Mouse (Mus musculus) activated CD4-positive, CD25-positive, alpha-beta regulatory T cell (primary cell): ENCODE results near the gene Gm9903. TPM values are rescaled to one million over a fixed set of nuclear protein-coding genes. Genes with fewer than 3 reads are reported as not detected.

Source experiments
- polyA plus RNA-seq, 2 experiments: library from polyadenylated mRNA; unstranded; fragments of 100-300 nt; shearing (Covaris generic); gene quantifications; one replicate each; pipeline ENCODE4 v1.2.1; 2017

The Gm9903 gene
- under 1 TPM; 0.54 to 0.77 TPM for polyA plus RNA-seq

DNA sequence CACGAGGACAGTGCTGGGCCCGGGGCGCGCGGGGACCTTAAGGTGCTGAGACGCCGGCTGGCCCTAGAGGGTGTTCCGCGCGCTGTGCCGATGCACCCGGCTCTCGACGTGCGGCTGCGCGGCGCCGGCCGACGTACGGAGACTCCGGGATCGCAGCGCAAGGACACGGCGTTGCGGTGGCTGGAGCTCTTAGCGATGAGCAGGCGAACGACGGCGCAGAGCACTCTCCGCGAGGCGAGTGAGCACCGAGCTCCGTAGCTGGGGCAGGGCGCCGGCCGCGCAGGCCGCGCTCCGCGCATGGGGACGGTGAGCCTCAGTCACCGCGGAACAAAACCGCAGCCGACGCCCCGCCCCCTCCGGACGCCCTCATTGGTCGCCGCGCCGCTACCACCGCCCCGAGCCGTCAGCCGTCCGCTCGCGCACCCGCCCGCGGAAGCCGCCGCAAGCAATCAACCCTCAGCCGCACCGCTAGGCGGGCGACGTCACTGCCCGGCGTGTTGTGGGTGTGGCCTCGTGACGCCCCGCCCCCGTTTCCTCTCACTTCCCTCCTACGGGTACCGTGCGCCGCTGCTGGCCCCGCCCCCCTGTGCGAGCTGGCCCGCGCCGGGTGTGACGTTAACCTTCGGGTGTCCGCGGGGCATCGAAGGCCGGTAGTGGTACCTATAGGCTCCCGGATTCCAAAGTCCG lies at the start of gene Gm9903, which contains the start of gene Fam53a:
TSS of gene Gm9903 (plus strand) at position 625 of the 687 bp plus-strand sequence.
TSS of gene Fam53a (minus strand) at position 335 of the 687 bp plus-strand sequence.

DNA sequence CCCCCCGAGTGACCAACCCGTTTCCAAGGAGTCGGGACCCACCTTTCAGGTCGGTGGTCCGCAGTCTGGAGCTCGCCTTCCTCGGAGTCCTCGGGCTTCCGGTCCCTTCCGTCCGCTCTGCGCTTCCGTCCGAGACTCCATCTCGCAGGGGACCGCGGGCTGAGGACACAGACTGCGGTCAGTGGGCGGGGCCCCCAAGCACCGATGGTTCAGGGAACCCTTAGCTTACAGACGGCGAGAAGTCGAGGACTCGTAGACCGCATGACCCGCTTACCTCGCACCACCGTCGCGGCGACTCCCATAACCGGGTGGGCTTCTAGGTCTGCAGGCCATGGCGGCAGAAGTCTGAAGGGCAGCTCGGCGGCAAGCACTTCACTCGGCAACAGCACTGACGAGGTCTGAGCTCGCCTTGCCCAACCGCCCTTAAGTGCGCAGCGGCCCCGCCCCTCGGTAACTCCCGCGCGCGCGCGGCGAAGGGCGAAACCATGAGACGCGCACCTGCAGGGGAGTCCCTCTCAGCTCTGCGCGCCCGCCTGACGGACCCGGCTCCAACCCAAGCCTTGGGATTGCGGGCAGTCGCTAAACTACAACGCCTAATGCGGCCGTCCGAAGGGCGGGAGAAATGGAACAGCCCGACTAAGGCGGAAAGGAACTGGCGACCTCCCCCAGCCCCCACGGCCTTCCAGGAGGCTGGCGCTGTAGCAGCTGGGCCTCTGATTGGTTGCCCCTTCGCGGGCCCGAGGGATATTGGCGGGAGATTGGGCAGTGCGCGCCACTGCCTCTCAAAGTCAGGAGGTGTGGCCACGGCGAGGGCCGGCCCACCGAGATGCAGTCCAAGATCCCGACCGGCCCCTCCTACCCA lies 22.4 kb downstream of the Gm9903 start, which contains the start of gene Slbp:
TSS of gene Slbp (minus strand) at position 654 of the 862 bp plus-strand sequence.

DNA sequence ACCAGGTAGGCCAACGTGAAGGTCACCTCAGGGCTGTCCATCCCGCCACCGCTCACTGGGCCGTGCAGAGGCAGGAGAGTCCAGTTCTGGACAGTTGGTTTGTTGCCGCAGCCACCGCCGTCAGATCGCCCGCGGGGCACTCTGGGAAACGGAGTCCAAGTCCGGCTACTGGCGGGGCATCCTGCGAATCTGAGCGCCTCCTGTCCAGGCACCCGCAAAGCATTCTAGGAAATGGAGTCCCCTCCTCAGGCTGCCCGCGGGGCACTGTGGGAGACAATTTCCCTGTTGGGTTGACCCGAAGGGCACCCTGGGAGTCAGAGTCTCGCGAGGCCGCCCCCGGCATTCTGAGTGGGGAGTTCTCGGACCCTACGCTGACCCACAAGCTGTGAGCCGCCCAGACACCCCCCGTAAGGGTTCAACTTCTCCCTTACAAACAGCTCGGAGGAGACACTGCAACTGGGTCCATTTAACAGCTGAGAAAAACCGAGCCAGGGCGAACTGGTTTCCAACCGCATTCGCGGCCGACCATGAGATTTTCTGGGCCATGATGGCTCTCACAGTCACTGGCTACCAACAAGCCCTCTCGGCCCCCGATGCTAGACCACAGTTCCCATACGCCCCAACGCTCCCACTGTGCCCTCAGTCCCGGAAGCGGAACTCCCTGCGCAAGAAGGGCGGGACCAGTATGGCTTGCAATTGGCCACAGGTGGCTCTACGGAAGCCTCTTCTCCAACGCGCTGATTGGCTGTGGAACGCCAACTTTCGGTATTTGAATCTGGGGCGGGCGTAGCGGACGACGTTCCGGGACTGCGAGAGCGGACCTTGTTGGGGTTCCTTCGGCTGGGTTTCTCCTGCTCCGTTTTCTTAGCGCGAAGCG lies 28.3 kb downstream of the Gm9903 start, which contains the start of the genes Tacc3 and Tmem129:
TSS of gene Tacc3 (plus strand) at position 342 of the 877 bp plus-strand sequence.
TSS of gene Tmem129 (minus strand) at position 630 of the 877 bp plus-strand sequence.

Other genes starting within 250 kb of the Gm9903 start
- gene Nkx1-1, start 195.9 kb upstream of the Gm9903 start, polyA plus RNA-seq: not detected
- gene Fam53a, start 290 bp upstream of the Gm9903 start, polyA plus RNA-seq: 10 to 100 TPM; 60.2 to 84.9 TPM
- 100 to 1,000 TPM; 164 to 198 TPM for gene Slbp, start 22.6 kb downstream of the Gm9903 start, polyA plus RNA-seq
- 10 to 100 TPM; 35.8 to 40.0 TPM for gene Tacc3, start 28.2 kb downstream of the Gm9903 start, polyA plus RNA-seq
- gene Tmem129, start 28.5 kb downstream of the Gm9903 start, polyA plus RNA-seq: 10 to 100 TPM; 23.5 to 23.7 TPM
- gene Fgfr3, start 91.7 kb downstream of the Gm9903 start, polyA plus RNA-seq: under 1 TPM in 1 of 2 experiments, not detected in 1; 0.45 TPM
- gene Letm1, start 152.9 kb downstream of the Gm9903 start, polyA plus RNA-seq: 100 to 1,000 TPM in 1 of 2 experiments, 10 to 100 TPM in 1; 90.6 to 116 TPM
- 10 to 100 TPM; 25.6 to 46.5 TPM for gene Nsd2, start 190.8 kb downstream of the Gm9903 start, polyA plus RNA-seq